Mouse (Mus musculus): ENCODE measurements around the gene Slc16a6.
A peak's percentile ranks its signal among the peaks of the same experiment; 100 is the strongest.
"Not testable (repeated sequence)": the region's sequence is repeated elsewhere in the genome, so short reads cannot be mapped to it uniquely, and the experiment has no call there.

Gene Slc16a6

DNA sequence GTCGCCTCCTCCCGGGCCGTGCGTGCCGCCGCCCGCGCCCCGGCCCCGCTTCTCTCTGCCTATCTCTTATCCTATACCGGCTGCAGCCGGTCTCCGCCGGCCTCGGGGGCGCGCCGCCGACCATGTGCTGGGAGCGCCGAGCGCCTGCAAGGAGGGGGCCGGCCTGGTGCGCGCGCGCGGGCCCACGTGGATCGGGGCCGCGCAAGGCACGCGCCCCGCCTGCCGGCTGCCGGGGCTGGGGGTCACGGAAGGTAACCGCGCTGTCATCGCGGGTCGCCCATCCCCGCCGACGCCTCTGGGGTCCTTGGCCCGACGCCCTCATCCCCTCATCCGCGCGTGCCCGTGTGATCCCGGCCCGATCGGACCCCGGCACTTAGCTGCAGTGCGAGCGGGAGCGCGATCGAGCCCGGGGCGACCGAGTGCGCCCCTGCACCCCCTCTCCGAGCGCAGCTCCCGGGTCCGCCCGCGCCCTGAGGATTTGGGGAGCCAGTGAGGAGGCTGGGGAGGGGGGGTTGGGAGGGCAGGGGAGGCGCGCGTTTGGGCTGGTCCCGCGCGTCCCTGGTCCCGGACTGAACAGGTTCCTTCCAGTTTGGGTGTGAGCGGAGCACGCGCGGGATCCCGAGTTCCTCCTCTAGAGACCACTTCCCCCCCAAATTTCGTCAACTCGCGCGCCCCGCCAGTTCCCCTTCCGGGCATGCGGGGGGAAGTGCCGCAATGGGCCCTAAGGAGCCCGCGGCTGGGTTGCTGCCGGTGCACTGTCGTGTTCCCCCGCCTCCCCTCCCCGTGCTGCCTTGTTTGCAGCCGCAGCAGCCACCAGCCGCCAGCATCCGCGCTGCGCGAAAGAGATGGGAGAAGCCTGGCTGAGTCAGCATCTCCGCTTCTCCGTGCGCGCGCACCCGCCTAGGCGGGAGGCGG lies at the start of gene Slc16a6, which contains the start of gene Arsg:
Gene Slc16a6, minus strand, starts transcription at position 428 of the 915 bp plus-strand sequence.
Gene Arsg, plus strand, starts transcription at position 204 of the 915 bp plus-strand sequence.
- peak; percentile 89 to 91 for DNase-seq

DNA sequence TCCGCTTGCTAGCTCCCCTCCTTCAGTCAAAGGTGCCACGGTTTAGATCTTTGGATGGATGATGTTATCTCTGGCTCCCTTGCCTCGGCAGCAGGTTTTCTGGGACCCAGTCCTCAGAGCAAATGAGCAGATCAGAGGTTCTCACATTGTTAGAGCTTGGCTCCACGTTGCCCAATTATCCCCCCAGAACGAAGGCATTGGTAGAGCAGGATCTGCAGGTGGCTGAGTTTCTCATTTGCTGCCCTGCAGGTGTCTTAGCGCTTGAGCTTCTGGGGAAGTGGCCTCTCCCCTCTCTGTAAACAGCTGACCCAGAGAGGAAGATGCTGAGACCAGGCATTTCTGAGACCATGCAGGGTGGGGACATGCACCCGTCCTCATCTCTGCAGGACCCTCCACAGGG lies 47.6 kb upstream of the Slc16a6 start:
- no peak for DNase-seq

DNA sequence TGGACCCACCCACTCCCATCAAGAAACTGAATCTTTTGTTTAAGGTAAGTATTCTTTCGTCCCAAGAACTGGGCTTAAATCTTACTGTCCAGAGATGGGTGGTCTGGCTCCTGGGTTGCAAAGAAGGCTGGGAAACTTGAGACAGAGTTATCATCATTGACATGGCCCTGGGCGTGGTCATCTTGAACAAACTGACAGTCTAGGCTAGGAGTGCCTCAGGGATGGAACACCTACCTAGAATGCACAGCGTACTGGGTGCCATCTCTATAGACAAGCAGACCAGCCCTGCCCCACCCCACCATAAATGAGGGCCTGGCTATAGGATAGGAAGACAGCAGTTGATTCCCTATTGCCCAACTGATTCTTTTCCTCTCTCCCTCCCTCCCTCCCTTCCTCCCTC lies 44.4 kb upstream of the Slc16a6 start:
- no peak for DNase-seq

DNA sequence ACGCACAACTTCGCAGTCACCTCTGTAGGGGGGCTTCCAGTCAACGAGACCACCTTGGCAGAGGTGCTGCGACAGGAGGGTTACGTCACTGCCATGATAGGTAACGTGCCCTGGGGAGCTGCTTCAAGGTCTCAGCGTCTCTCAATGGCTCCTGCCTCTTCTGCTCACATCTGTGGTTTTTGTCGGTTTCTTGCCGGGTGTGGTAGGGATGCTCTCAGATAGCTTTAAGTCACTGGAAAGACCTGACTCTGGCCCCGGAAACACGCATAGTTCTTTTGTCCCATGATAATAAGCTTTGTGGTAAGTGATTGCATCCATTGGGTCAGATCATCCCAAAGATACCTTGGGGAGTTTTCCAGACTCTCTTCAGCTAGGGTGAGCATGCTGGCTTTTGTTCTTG lies 43.9 kb upstream of the Slc16a6 start:
- DNase-seq: no peak

DNA sequence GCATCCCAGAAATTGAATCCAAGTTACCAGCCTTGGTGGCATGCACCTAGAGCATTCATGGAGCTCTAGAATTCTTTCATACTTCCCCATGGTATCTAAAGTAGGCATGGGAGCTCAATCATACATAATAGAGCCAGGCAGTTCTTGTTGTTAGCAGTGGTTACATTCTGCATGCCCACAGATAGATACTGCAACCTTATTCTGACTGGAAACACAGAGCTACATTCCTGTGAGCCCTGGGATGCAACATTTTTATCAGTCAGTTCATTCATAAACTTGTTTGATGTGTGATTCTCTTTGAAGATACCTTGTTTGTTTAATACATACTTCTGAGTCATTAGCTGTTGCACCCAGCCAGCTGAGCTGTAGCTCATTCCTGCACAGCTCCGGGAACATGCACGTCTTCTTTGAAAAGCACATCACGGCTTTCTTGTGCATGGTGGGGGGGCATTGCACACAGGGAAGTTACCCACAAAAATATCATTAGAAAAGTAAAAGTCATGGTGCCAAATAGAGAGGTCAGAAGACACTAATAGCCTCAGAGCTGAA lies 40.7 kb upstream of the Slc16a6 start:
- no peak for DNase-seq

DNA sequence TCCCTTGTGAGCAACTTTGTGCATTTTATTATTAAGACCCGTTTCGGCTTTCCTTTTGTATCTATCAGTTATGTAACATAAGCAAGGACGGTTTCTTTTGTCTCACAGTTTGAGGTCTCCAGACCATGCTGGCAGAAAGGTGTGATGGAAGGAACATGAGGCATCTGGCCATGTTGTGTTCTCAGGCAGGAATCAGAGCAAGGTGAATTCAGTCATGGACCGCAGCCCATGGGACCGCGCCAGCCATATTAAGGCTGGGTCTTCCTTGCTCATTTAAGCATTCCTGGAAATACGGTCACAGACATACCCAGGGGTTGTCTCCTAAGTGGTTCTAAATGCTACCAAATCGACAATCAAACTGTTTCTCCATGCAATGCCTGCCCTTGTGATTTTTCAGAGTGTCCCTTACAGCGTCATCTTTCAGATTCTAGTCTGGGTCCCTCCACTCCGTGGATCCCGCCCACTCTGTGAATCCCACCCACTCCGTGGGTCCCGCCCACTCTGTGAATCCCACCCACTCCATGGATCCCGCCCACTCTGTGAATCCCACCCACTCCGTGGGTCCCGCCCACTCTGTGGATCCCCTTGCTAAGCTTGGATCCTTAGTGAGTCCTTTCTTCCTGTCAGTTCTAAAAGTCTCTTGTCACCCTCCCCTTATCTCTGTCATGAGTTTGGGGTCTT lies 39.7 kb upstream of the Slc16a6 start:
- DNase-seq: no peak

DNA sequence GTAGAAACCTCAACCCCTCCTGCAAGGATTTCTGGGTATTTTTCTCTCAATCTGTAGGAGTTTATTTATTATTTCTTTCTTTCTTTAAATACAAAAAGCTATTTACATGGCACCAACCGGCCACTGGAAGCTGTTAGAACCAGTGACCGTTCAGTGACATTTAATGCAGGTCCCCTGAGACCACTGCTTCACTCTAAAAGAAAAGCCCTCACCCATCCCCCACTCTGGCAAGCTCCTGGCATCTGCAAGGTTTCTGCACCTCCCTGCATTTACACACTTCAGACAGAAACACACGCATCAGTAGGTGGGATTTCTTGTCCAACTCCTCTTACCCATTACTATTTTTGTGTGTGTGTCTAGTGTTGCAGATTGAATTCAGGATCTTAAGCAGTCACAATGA lies 33.7 kb upstream of the Slc16a6 start:
- no peak for DNase-seq

DNA sequence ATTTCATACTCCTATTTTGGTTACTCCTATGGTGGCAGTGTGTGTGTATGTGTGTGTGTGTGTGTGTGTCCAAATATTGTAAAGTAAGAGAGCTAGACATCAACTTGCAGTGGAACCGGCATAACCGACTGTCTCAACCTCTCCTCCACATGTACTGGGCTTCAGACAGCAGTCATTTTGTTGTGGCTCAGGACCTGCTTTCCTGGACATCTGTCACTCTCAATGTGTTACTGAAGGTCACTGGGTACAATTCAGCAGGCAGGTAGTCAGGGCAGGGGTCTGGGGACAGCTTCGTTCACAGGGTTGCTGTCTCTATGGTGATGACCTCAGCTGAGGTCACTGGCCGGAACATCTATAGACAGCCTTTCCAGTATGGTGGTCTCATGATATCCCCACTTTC lies 32.4 kb upstream of the Slc16a6 start:
- peak in 1 of 2 experiments; percentile 37 for DNase-seq

DNA sequence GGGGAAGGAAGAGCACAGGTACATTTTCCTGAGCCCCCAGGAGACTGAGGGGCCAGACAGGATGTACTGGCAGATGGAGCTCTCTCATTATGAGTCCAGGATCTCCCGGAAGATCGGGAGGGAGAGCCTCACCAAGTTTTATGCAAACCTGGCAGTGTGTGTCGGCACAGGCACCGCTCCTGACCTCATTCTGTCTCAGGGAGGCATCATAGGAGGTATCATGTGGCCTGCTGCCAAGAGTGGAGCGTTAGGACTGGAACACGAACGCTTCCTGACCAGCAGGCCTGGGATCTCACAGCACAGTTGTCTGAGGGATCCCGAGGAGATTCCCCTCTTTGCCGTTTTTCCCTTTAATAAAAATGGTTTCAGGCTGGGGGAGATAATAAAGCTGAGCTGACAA lies 31.6 kb upstream of the Slc16a6 start:
- peak; percentile 96 to 98 for DNase-seq

DNA sequence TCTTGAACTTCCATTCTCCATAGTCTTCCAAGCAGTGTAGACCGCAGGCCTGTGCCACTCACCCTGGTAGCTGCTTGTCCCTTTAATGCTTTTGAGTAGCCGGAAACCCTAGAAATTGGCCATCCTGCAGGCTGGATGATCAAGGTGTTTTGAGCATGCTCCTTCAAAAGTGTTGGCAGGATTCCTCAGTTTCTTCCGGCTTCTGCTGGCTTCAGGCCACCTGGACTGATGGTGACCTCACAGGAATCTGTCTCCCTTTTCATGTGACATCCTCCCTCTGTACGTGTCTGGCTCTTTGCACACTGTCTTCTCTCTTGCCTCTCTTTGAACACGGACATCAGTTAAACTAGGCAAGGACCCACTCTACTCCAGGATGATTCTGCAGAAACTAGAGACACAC lies 26.8 kb upstream of the Slc16a6 start:
- DNase-seq: peak; percentile 73 to 77

DNA sequence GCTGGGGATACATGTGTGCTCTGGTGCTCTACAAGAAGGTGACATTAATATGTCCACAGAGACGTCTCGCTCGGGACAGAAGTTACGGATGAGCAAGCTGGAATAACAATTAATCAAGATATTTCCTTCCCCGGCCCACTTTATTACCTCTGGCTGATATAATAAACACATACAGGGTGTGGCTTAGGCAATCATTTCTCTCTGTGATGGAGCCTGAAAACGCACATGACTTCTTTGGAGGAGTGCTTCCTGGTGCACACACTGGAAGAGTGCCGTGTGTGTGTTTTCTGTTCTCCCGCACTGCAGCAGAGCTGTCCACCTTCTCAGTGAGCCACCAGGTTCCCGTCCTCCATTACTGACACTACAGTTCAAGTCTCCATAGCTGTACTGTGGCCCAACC lies 24.6 kb upstream of the Slc16a6 start:
- no peak for DNase-seq

DNA sequence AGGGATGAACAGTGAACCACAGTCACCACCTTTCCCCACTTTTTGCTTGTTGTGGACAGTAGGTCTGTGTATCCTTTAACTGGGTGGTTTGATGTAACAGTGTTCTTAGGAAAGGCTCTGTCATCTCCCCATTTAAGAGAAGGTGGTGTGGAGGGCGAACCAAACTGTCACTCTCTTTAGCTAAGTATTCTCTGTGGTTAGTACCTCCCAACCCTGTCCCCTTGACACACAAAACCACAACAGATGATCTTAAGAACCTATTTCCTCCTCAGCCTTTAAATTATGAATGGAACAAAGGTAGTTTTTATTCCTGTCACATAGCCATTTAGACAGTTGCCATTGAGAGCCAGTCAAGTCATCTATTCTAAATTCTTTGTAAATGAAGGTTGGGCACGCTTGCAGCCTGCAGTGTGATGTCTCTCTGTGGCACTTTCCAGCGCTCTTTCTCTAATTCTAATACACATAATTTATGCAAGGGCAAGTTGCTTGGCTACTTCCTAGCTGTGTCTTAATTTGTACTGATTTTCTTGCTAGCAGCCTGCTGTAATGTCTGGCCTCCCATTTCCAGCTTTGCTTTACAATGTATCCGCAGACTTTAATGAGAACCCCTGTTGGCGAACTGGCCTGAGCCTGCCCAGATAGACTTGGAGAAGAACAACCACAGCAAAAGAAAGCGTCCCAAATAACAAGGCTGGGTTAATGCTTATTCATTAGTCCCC lies 23.8 kb upstream of the Slc16a6 start:
- DNase-seq: no peak

DNA sequence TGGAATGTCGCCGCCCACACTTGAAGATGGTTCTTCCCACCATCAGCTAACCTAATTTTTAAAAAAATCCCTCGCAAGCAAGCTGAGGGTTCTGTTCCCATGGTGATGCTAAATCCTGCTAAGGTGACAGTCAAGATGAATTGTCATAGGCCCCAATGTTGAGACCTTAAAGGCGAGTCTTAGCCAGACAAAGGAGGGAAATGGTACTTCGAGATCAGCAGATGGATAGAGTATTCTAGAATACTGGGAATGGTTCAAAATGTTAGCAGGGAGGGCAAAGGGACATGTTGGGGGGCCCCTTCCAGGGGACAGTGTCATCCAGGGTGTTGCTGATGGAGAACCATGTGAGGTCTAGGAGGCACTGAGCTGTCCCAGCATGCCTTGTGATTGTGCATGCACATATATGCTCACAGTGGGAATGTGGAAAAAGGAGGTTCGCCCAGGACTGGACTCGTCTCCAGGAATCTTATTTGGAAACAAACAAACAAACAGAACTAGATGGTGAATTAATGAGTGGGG lies 23.1 kb upstream of the Slc16a6 start:
- no peak for DNase-seq

DNA sequence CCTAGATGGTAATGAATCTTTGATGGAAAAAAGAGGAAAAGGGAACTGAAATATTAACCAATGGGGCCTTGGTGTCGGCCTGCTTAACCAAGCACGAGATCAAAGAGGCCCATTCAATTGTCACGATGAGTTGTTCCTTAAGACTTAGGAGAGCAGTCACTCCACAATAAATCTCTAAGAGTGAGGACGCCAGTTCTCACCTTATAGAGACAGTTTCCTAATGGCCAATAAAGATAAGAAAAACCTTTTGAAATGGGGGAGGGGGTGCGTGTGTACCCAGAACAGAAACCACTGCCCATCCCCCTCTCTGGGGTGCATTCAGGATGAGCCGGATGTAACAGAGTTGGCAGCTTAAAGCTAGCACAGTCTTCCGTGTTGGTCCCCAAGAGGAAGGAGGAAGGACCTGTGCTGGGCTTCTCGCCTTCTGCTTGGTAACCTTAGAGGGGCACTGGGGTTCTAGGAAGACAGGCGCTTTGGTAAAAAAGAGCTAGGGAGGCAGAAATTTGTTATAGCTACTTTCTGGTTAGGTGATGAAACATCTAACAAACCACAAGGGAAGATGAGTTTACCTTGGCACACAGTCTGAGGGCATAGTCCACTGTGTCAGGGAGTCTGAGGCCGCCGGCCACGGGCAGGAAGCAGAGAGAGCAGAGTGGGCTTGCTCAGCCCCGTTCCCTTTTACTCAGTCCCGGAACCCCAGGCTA lies 22.5 kb upstream of the Slc16a6 start:
- no peak for DNase-seq

DNA sequence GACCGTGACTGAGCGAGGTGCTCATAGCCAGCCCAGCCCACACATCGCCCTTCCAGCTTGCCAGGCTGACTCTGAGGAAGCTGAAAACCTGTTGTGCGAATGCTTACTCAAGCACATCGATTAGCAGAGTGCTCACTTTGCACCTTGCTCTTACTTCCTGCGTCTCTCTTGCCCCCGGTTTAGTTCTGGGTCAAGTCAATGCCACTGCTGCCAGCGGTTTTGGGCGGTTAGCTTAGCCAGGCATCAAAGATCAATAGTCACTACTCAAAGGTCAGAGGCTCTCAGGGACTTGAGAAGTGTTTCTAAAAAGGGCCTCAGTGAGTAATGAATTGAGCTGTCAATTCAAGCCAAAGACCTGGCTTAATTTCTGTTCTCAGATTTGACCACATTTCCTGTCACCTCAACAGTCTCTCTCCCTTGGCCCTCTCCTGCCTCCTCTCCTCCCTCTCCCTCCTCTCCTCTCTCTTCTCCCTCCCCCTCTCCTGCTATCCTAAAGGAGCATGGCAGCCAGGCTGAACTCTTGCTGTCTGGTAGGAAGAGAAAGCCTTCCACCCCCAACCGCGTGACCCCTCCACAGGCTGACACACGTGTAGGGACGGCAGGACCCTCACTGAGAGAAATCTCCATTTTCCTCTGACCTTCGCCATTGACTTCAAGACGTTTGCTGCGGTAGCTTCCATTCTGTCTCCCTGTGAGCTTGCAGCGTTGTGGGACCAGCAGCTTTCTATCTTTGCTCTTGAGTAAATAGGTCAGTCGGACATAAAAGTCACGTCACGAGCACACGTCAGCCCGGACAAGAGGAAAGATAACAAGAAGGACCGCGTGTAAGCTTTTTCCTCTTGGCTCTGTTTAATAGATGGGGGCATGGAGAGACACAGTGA lies 21.7 kb upstream of the Slc16a6 start:
- DNase-seq: no peak

DNA sequence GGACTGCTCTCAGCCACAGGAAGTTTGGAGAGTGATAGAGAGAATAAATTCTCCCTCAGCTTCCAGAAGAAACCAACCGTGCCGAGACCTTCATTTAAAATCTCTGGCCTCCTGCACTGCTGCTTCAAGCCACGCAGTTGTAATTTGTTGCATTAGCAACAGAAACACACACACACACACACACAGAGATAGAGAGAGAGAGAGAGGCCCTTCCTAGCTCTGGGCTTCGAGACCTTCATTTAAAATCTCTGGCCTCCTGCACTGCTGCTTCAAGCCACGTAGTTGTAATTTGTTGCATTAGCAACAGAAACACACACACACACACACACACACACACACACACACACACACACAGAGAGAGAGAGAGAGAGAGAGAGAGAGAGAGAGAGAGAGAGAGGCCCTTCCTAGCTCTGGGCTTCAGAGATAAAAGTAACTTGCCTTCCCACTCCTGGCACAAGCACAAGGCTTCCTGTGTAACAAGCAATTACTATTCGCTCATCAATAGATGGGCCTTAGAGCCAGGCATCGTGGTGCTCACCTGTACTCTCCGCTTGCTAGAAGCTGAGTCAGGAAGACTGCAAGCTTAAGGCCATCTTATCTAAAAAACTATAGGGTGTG lies 19.6 kb upstream of the Slc16a6 start:
- not testable (repeated sequence) for DNase-seq

DNA sequence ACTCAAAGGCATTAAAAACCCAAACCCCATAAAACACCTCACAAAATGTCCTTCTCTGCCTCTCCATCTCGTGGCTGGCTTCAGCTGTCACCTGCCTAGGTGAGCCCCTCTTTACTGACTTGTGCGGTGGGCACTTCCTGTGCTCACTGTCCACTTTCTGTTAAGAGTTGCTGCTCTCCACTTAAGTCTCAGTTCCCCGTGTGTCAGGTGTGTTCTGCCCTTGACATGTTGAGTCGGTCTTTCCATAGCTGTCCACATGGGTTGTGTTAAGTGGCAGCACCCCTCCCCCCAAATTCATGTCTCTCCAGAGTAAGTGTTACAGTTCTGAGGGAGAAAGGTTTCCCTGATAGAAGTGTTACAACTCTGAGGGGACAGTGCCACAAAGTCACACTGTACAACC lies 18.4 kb upstream of the Slc16a6 start:
- DNase-seq: no peak

DNA sequence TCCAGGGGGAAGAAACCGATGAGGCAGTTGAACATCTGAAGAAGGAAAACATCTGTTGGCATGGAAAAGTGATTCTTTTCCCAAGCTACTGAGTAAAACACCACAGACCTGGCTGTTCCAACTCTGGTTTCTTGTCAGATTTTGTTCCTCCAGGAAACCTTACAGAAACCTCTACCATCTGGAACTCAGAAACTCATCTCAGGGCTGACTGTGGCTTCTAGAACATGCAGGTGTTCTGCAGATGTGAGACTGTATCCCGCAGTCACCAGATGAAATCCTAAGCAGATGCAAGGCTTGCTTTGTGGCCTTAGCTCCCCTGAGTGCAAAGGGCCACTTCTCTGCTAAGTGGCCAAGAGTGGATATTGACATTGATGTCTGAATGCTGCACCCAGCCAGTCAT lies 16.4 kb upstream of the Slc16a6 start:
- no peak for DNase-seq

DNA sequence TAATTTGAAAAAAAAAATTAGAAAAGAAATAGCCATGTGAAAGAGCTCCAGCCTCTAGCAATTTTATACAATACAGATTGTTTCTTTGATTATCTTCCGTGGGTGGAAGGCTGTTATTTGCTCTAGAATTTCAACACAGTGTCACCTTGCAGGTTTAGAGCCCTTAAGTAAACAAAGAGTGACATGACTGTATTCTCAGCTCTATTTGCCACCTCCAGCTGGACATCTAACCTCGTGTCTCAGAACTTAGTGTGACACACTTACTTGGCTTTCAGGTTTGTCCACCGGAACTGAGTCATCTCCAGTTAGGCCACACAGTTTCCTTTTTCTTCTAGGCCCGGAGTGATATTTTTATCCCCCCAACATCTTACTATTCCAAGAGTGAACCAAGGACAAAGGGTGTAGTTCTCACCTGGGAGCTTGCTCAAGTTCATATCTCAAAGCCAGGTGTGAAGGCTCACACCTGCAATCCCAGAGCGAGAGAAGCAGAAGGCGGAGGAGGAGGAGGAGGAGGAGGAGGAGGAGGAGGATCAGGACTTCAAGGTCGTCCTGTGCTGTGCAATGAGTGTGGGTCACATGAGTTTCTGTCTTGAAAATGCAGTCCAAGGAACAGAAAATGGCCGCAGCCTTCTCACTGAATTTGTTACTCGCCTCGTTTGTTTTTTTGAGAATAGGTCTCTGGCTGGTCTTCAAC lies 14.7 kb upstream of the Slc16a6 start:
- no peak for DNase-seq

DNA sequence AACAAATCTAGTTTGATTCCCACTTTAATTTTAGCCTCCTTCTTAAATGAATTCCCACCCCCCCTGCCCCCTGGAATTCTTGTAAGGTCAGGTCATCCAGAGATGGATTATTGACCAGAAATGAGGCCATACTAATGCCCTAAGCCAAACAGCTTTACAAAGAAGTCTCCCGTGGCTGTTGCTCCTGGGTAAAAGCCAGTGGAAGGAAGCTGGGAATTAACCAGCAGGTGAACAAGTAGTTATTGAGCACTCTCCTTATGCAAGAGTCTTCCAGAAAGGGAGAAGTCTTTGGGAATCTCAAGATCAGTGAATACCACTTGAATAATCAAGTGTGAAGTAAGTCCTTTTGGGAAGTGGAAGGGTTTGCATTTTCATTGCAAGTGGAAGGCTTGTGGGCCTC lies 13.7 kb upstream of the Slc16a6 start:
- no peak for DNase-seq
